31 mouse cellular contexts compared by ENCODE assay signal in genomic region chr8:48937144-48937543, GRCm38 (mm10).
"Had no signal": no experiment of that assay in that cellular context is flagged by ENCODE, and none has a peak within 500 bp of the region (broad histone marks: within the 10 kb centered on the region; RNA-seq: fewer than 3 reads in every experiment).

No protein-coding gene starts in this region.

- H3K36me3 ChIP-seq: limb, embryonic 10.5 days; limb, embryonic 12.5 days; limb, embryonic 13.5 days; limb, embryonic 15.5 days; liver, embryonic 12.5 days; liver, embryonic 13.5 days; liver, embryonic 15.5 days; lung, embryonic 15.5 days; midbrain, embryonic 10.5 days; midbrain, embryonic 12.5 days; midbrain, embryonic 13.5 days; midbrain, embryonic 15.5 days; neural tube, embryonic 12.5 days had no signal

- H3K9me3 ChIP-seq: limb, embryonic 10.5 days; limb, embryonic 12.5 days; limb, embryonic 13.5 days; limb, embryonic 15.5 days; liver, embryonic 12.5 days; liver, embryonic 13.5 days; liver, embryonic 15.5 days; lung, embryonic 15.5 days; midbrain, embryonic 10.5 days; midbrain, embryonic 12.5 days; midbrain, embryonic 13.5 days; midbrain, embryonic 15.5 days; neural tube, embryonic 12.5 days had no signal

- H3K27me3 ChIP-seq: limb, embryonic 12.5 days; limb, embryonic 13.5 days; limb, embryonic 15.5 days; liver, embryonic 12.5 days; liver, embryonic 13.5 days; liver, embryonic 15.5 days; lung, embryonic 15.5 days; megakaryocyte, embryonic 14.5 days; midbrain, embryonic 13.5 days; midbrain, embryonic 15.5 days; neural tube, embryonic 12.5 days had no signal

- H3K4me3 ChIP-seq: limb, embryonic 10.5 days; limb, embryonic 12.5 days; limb, embryonic 13.5 days; limb, embryonic 15.5 days; liver, embryonic 12.5 days; liver, embryonic 13.5 days; liver, embryonic 15.5 days; lung, embryonic 15.5 days; megakaryocyte, embryonic 14.5 days; midbrain, embryonic 10.5 days; midbrain, embryonic 12.5 days; midbrain, embryonic 13.5 days; midbrain, embryonic 15.5 days; myocyte; neural tube, embryonic 12.5 days had no signal

- H3K9ac ChIP-seq: limb, embryonic 12.5 days; limb, embryonic 13.5 days; limb, embryonic 15.5 days; liver, embryonic 12.5 days; liver, embryonic 13.5 days; liver, embryonic 14.5 days; liver, embryonic 15.5 days; liver, postnatal 0 days; lung, embryonic 14.5 days; lung, embryonic 15.5 days; midbrain, embryonic 12.5 days; midbrain, embryonic 13.5 days; midbrain, embryonic 15.5 days; neural tube, embryonic 12.5 days had no signal

- H3K4me1 ChIP-seq: limb, embryonic 12.5 days; limb, embryonic 15.5 days; liver, embryonic 12.5 days; liver, embryonic 13.5 days; liver, embryonic 15.5 days; lung, embryonic 15.5 days; megakaryocyte, embryonic 14.5 days; midbrain, embryonic 10.5 days; midbrain, embryonic 12.5 days; midbrain, embryonic 13.5 days; midbrain, embryonic 15.5 days; neural tube, embryonic 12.5 days had no signal

- H3K4me2 ChIP-seq: limb, embryonic 12.5 days; limb, embryonic 13.5 days; limb, embryonic 15.5 days; liver, embryonic 11.5 days; liver, embryonic 12.5 days; liver, embryonic 13.5 days; liver, embryonic 15.5 days; lung, embryonic 14.5 days; lung, embryonic 15.5 days; midbrain, embryonic 11.5 days; midbrain, embryonic 12.5 days; midbrain, embryonic 13.5 days; midbrain, embryonic 15.5 days; neural tube, embryonic 12.5 days had no signal

- DNase-seq: left cerebral cortex, postnatal 4 days; liver; liver, embryonic 13.5 days; liver, postnatal 0 days; lung, adult 18-20 months; lung, adult 2 months; lung, embryonic 14.5 days; lung, postnatal 10 days; lung, postnatal 14 days; lung, postnatal 36 days; lung, postnatal 4 days; midbrain, embryonic 14.5 days had no signal

- ATAC-seq: liver, embryonic 12.5 days; liver, postnatal 0 days; midbrain, embryonic 13.5 days; midbrain, embryonic 15.5 days; midbrain, embryonic 16.5 days had no signal

- H3K27ac ChIP-seq: limb, embryonic 10.5 days; limb, embryonic 12.5 days; limb, embryonic 13.5 days; limb, embryonic 15.5 days; liver, embryonic 12.5 days; liver, embryonic 13.5 days; liver, embryonic 14.5 days; liver, embryonic 15.5 days; lung, embryonic 15.5 days; macrophage; midbrain, embryonic 10.5 days; midbrain, embryonic 12.5 days; midbrain, embryonic 13.5 days; midbrain, embryonic 15.5 days; neural tube, embryonic 12.5 days had no signal
